Comparison of ENCODE assay signal across 19 mouse cellular contexts in the genomic region with DNA sequence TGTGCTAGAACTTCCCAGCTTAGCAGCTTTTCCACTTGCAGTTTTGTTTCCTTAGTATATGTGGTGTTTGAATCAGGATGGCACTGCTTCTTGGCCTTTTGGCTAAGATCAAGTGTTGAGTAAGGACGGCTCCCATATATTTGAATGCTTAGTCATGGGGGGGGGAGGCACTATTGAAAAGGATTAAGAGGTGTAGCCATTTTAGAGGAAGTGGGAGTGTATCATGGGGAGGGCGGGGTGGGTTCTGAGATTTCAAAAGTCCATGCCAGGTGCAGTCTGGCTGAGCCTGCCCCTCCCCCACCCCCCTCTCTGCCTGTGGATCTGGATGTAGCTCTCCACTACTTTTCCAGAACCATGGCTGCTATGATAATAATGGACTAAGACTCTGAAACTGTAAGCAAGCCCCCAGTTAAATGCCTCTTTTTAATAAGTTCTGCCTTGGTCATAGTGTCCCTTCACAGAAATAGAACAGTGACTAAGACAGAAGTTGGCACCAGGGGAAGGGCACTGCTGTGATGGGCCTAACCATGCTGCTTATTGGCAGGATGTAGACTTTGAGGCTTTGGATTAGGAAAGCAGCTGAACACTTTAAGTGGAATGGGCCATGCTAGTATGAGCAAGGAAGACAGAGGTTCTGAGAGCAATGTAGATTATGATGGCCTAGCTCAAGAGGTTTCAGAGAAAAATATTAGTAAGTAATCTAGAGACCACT. TPM values are rescaled to one million over a fixed set of nuclear protein-coding genes. Genes with fewer than 3 reads are reported as not detected.
DNase-seq lines count a peak whose midpoint lies in the region; TF ChIP-seq lines count a peak whose summit lies in the region.
"Had no signal": no experiment of that assay in that cellular context is flagged by ENCODE, and none has a peak within 500 bp of the region (broad histone marks: within the 10 kb centered on the region; RNA-seq: fewer than 3 reads in every experiment).

No protein-coding gene starts in this region.

- peaks cover 2% of the 10 kb centered on the region; the same call in 1 of the 2 replicates for H3K4me1 ChIP-seq in lung, adult 2 months (ENCODE audit: control insufficient read depth, insufficient read depth, low read length)
- H3K4me1 ChIP-seq: embryonic facial prominence, embryonic 15.5 days; forebrain, embryonic 10.5 days; heart, embryonic 12.5 days; liver, embryonic 15.5 days; neural tube, embryonic 13.5 days had no signal

- 86% methylated on average over 2 of the region's 2 CpGs for WGBS in lung, adult 2 months

- intact Hi-C loops in heart, postnatal 25 days (cut with DNase I) = no loop called here

- TF ChIP-seq CTCF in lung, adult 2 months (IDR thresholded peaks at IDR 0.05; ENCODE audit: insufficient read depth, low read length) = no peak

- no peak overlapping the region for H3K4me3 ChIP-seq in lung, adult 2 months (replicated peaks; ENCODE audit: extremely low read depth, low read depth, low read length)
- H3K4me3 ChIP-seq: embryonic facial prominence, embryonic 15.5 days; forebrain, embryonic 10.5 days; heart, embryonic 12.5 days; liver, embryonic 15.5 days; neural tube, embryonic 13.5 days had no signal

- TF ChIP-seq POLR2A in lung, adult 2 months (IDR thresholded peaks at IDR 0.05; ENCODE audit: borderline replicate concordance, extremely low read depth, low read depth, low read length) = no peak

- DNase-seq in heart, adult 8-10 months (ENCODE audit: low spot score) = peak; percentile 11
- DNase-seq in heart, postnatal 25 days (ENCODE audit: low spot score) = no peak
- peak; percentile 30 for DNase-seq in Muller cell, postnatal 12 days (ENCODE audit: inconsistent ontology term)
- DNase-seq in cerebellum, postnatal 10 days = peak; percentile 40 to 44
- no peak for DNase-seq in lung, adult 2 months
- DNase-seq in urinary bladder, adult 2 months (ENCODE audit: low spot score) = no peak
- DNase-seq in kidney, postnatal 14 days = no peak
- DNase-seq: adrenal gland, postnatal 14 days; gastrocnemius, postnatal 10 days; heart, postnatal 4 days; kidney, adult 18-20 months; kidney, postnatal 4 days; lung, postnatal 14 days; right cerebral cortex, postnatal 25 days had no signal

RNA-seq across cellular contexts. Expression of a gene that starts 15.5 kb away (rescaled TPM):
- total RNA-seq in heart, adult 8-10 months (2022) = 10 to 100 TPM; 13.3 to 15.3 (median 13.6) TPM
- total RNA-seq in heart, postnatal 25 days (2021) = 10 to 100 TPM; 15.4 to 16.7 TPM
- 10.1 and 16.7 TPM in 2 replicates for polyA plus RNA-seq in lung, adult 2 months (2012; rRNA removed)
- 26.2 and 28.0 TPM in 2 replicates for polyA plus RNA-seq in urinary bladder, adult 2 months (2012; rRNA removed)

Comparison
In these comparisons a context has a peak if more than half of its experiments do, and no peak if none do; other contexts are left out.
1. DNase-seq: peak in heart, adult 8-10 months (single experiment), Muller cell, postnatal 12 days (single experiment) and cerebellum, postnatal 10 days (2 of 2); none in heart, postnatal 25 days (single experiment), lung, adult 2 months (single experiment), urinary bladder, adult 2 months (single experiment) and kidney, postnatal 14 days (single experiment).